Mouse (Mus musculus) small intestine, adult 2 months (tissue): ENCODE measurements around the gene Rcc2. TPM values are rescaled to one million over a fixed set of nuclear protein-coding genes. Genes with fewer than 3 reads are reported as not detected.

Experiments
- H3K27ac ChIP-seq: fragments of 200-500 bp; 2 replicates; pipeline ENCODE4 v1.5.1; 2012; ENCODE audit warnings: low read depth, low read length, control low read depth, inconsistent platforms; ENCODE audit not compliant: insufficient read depth
- H3K27me3 ChIP-seq: fragments of 200-500 bp; 2 replicates; pipeline ENCODE4 v1.6.1; 2012; ENCODE audit warnings: mild to moderate bottlenecking, moderate library complexity, low read length, inconsistent platforms; ENCODE audit not compliant: control insufficient read depth, insufficient read depth
- H3K36me3 ChIP-seq: fragments of 200-500 bp; 2 replicates; pipeline ENCODE4 v1.6.1; 2012; ENCODE audit warnings: mild to moderate bottlenecking, low read length, control low read depth, inconsistent platforms; ENCODE audit not compliant: control insufficient read depth, insufficient read depth
- H3K4me1 ChIP-seq: fragments of 200-500 bp; 2 replicates; pipeline ENCODE4 v1.6.1; 2012; ENCODE audit warnings: low read length, inconsistent platforms, mixed read lengths; ENCODE audit not compliant: control insufficient read depth, insufficient read depth, insufficient read length
- H3K4me3 ChIP-seq: fragments of 200-500 bp; 2 replicates; pipeline ENCODE4 v1.5.1; 2012; ENCODE audit warnings: low read depth, mild to moderate bottlenecking, control low read depth, inconsistent platforms, low read length, moderate library complexity
- CTCF ChIP-seq: fragments of 200-500 bp; IDR thresholded peaks from 2 replicates; pipeline ENCODE4 v1.5.1; 2012; ENCODE audit warnings: low read depth, mild to moderate bottlenecking, control low read depth, inconsistent platforms, low read length, moderate library complexity, mixed read lengths; ENCODE audit not compliant: insufficient replicate concordance, insufficient read length; ENCODE audit errors: extremely low read depth
- POLR2A ChIP-seq: fragments of 200-500 bp; IDR thresholded peaks from 2 replicates; pipeline ENCODE4 v1.6.1; 2012; ENCODE audit warnings: low read depth, mild to moderate bottlenecking, control low read depth, inconsistent platforms, low read length, moderate library complexity
- WGBS: fragments of 180-500 bp; shearing (Covaris S2); methylation state at CpG from one replicate; pipeline ENCODE4 v1.1.7; 2018; 5-methylcytosine and 5-hydroxymethylcytosine counted together
- polyA plus RNA-seq: library from polyadenylated mRNA; depleted of rRNA; stranded (reverse); fragments of >200 nt; gene quantifications from 2 replicates; pipeline ENCODE4 v1.2.3, GENCODE M21; 2012

Rcc2 gene
- polyA plus RNA-seq, 1 experiment, result 42.9 TPM

DNA sequence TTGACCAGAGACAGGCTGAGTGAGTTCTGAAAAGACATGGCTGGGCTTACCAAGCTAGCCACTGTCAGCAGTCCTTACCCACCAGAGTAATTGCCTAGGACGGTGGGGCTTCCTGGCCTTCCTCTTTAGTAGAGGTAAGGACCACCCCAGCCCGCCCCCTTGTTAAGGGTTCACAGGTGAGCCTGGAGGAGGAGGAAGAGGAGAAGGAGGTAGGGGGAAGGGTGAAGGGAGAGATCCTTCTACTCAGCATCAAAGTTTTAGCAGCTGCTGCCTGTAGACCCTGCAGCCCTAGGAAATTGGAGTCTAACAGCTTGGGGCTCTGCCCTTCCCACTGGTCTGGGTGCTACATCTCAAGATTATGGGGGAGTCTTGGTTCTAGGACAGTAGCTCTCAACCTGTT, 42.2 kb downstream of the Rcc2 start, which contains the start of gene Padi6:
Gene Padi6 (minus strand): TSS at position 101 of the 400 bp plus-strand sequence.
- H3K27me3 ChIP-seq, result no peaks in the 10 kb centered on the region; the same call in 1 of the 2 replicates
- H3K4me1 ChIP-seq, result no peaks in the 10 kb centered on the region
- no peak within 1 kb of the TSS for H3K27ac ChIP-seq
- no peaks in the 10 kb centered on the region for H3K36me3 ChIP-seq
- WGBS, result 61% methylated on average over 2 of the region's 2 CpGs
- TF ChIP-seq CTCF (no peak), POLR2A (no peak)
- no peak within 1 kb of the TSS for H3K4me3 ChIP-seq

DNA sequence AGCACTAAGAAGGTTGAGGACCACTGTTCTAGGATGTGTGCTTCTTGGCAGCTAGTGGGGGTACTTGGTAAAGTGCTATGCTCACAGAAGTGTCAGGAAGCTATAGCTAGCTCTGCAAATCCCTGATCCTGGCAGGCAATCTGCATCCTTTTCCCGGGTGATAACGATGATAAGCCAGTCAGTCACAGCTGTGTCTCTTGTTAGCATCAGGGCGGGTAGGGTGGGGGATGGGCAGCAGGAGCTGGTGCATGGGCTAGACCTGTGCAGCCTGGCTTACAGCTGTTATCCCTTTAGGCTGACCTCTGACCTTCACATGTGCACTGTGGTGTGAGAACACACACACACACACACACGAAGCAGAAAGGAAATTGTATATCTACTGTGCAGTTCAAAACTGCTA, 42.7 kb downstream of the Rcc2 start:
- Histone ChIP-seq H3K36me3 (no peaks in the 10 kb centered on the region), H3K27me3 (no peaks in the 10 kb centered on the region; the same call in 1 of the 2 replicates), H3K4me3 (no peak overlapping the region), H3K4me1 (no peaks in the 10 kb centered on the region), H3K27ac (no peak overlapping the region)
- no peak for TF ChIP-seq CTCF
- TF ChIP-seq POLR2A, result no peak
- WGBS, result 32% methylated on average over 4 of the region's 4 CpGs

DNA sequence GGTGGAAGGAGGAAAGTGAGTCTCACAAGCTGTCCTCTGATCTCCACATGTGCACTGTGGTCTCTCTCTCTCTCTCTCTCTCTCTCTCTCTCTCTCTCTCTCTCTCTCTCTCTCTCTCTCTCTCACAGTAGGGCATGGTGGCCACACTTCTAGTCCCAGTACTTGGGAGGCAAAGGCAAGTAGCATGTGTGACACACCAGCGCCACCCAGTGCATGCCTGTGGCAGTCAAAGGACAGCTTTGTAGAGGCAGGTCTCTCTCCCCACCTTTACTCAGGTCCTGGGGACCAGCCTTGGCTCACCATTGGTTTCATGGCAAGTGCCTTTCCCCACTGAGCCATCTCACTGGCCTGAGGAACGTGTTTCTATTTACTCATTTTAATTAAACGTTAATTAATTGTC, 44.3 kb downstream of the Rcc2 start:
- H3K4me1 ChIP-seq, result no peaks in the 10 kb centered on the region
- 10% methylated on average over 3 of the region's 3 CpGs for WGBS
- no peak overlapping the region for H3K4me3 ChIP-seq
- H3K27ac ChIP-seq, result no peak overlapping the region
- no peaks in the 10 kb centered on the region; the same call in 1 of the 2 replicates for H3K27me3 ChIP-seq
- TF ChIP-seq POLR2A, result no peak
- peak; percentile 33; the same call in 1 of the 2 replicates for TF ChIP-seq CTCF
- H3K36me3 ChIP-seq, result no peaks in the 10 kb centered on the region

GRCm38 (mm10) chr4:140747978-140748377, 47.6 kb downstream of the Rcc2 start:
- Histone ChIP-seq H3K4me3 (no peak overlapping the region), H3K36me3 (no peaks in the 10 kb centered on the region), H3K27ac (no peak overlapping the region), H3K4me1 (peaks cover 3% of the 10 kb centered on the region), H3K27me3 (no peaks in the 10 kb centered on the region)
- WGBS, result 37% methylated on average over 12 of the region's 12 CpGs
- TF ChIP-seq POLR2A, result no peak
- TF ChIP-seq CTCF, result no peak

- WGBS, result 4% methylated on average over 19 of the region's 19 CpGs
- Histone ChIP-seq H3K4me1 (peaks cover 3% of the 10 kb centered on the region), H3K27me3 (no peaks in the 10 kb centered on the region), H3K36me3 (no peaks in the 10 kb centered on the region), H3K27ac (no peak overlapping the region), H3K4me3 (peak overlapping the region; percentile 33)
- TF ChIP-seq CTCF, result no peak
- TF ChIP-seq POLR2A, result no peak
These were observed 50.0 kb downstream of the Rcc2 start for GRCm38 (mm10) chr4:140750328-140750727.

DNA sequence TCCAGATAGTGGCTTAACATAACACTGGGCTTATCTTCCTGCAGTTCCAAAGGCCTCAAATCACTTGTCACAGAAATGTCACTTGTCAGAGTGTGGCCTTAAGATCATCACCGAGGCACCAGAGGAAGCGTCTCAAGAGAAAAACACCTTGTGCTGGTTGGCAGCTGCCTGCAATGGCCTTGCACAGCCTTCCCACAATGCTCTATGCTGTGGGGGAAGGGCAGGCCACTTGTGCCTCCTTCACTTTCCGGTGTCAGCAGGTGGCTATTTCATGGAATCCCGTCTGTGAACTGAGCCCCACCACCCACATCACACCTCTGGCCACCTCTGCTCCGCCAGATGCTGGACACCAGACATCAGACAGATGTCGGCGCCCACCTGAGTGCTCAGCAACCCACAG, 53.0 kb downstream of the Rcc2 start:
- no peaks in the 10 kb centered on the region for H3K36me3 ChIP-seq
- H3K27ac ChIP-seq, result no peak overlapping the region
- 72% methylated on average over 7 of the region's 7 CpGs for WGBS
- H3K4me3 ChIP-seq, result no peak overlapping the region
- H3K27me3 ChIP-seq, result no peaks in the 10 kb centered on the region
- TF ChIP-seq POLR2A, result no peak
- TF ChIP-seq CTCF, result no peak
- H3K4me1 ChIP-seq, result peaks cover 3% of the 10 kb centered on the region

- H3K27ac ChIP-seq, result no peak overlapping the region
- no peaks in the 10 kb centered on the region for H3K36me3 ChIP-seq
- H3K27me3 ChIP-seq, result no peaks in the 10 kb centered on the region
- 72% methylated on average over 3 of the region's 3 CpGs for WGBS
- no peak for TF ChIP-seq CTCF
- TF ChIP-seq POLR2A, result no peak
- H3K4me3 ChIP-seq, result no peak overlapping the region
- H3K4me1 ChIP-seq, result no peaks in the 10 kb centered on the region
These were observed 55.5 kb downstream of the Rcc2 start for GRCm38 (mm10) chr4:140755811-140756210.
